Mouse (Mus musculus) embryo, embryonic 9.5 days (tissue): ENCODE results near the gene Fbxl17.

Experiments
- DNase-seq: peaks from one replicate; pipeline ENCODE4 v3.0.0-alpha.2; 2017; ENCODE audit errors: extremely low spot score

Gene Fbxl17

GRCm38 (mm10) chr17:63095553-63095952, 404.3 kb downstream of the Fbxl17 start:
- no peak for DNase-seq

- no peak for DNase-seq
Measured at GRCm38 (mm10) chr17:63095017-63095416, 404.8 kb downstream of the Fbxl17 start.

GRCm38 (mm10) chr17:63093184-63093583, 406.6 kb downstream of the Fbxl17 start:
- DNase-seq: no peak

- DNase-seq: no peak
Measured at GRCm38 (mm10) chr17:63092774-63093173, 407.0 kb downstream of the Fbxl17 start.

GRCm38 (mm10) chr17:63090112-63090511, 409.7 kb downstream of the Fbxl17 start:
- no peak for DNase-seq

GRCm38 (mm10) chr17:63087265-63087664, 412.6 kb downstream of the Fbxl17 start:
- no peak for DNase-seq

GRCm38 (mm10) chr17:63086526-63086925, 413.3 kb downstream of the Fbxl17 start:
- no peak for DNase-seq

- no peak for DNase-seq
Measured at GRCm38 (mm10) chr17:63085227-63085626, 414.6 kb downstream of the Fbxl17 start.

GRCm38 (mm10) chr17:63079087-63079486, 420.7 kb downstream of the Fbxl17 start:
- no peak for DNase-seq

GRCm38 (mm10) chr17:63077509-63077908, 422.3 kb downstream of the Fbxl17 start:
- DNase-seq: no peak

- DNase-seq: peak; percentile 31
Measured at GRCm38 (mm10) chr17:63076661-63077060, 423.2 kb downstream of the Fbxl17 start.

- no peak for DNase-seq
Measured at GRCm38 (mm10) chr17:63076037-63076426, 423.8 kb downstream of the Fbxl17 start.

- peak; percentile 21 for DNase-seq
Measured at GRCm38 (mm10) chr17:63075091-63076036, 424.5 kb downstream of the Fbxl17 start.

GRCm38 (mm10) chr17:63073342-63073741, 426.5 kb downstream of the Fbxl17 start:
- DNase-seq: no peak

GRCm38 (mm10) chr17:63071134-63071923, 428.5 kb downstream of the Fbxl17 start:
- DNase-seq: no peak

GRCm38 (mm10) chr17:63070161-63070761, 429.6 kb downstream of the Fbxl17 start:
- no peak for DNase-seq

- DNase-seq: no peak
Measured at GRCm38 (mm10) chr17:63062785-63063184, 437.0 kb downstream of the Fbxl17 start.

- no peak for DNase-seq
Measured at GRCm38 (mm10) chr17:63061786-63062185, 438.0 kb downstream of the Fbxl17 start.

GRCm38 (mm10) chr17:63060814-63061213, 439.0 kb downstream of the Fbxl17 start:
- no peak for DNase-seq

- no peak for DNase-seq
Measured at GRCm38 (mm10) chr17:63057740-63058388, 442.0 kb downstream of the Fbxl17 start.

- DNase-seq: no peak
Measured at GRCm38 (mm10) chr17:63056976-63057375, 442.8 kb downstream of the Fbxl17 start.

GRCm38 (mm10) chr17:63053311-63053710, 446.5 kb downstream of the Fbxl17 start:
- no peak for DNase-seq
